Comparison of ENCODE assay signal across 20 mouse cellular contexts in the genomic region with DNA sequence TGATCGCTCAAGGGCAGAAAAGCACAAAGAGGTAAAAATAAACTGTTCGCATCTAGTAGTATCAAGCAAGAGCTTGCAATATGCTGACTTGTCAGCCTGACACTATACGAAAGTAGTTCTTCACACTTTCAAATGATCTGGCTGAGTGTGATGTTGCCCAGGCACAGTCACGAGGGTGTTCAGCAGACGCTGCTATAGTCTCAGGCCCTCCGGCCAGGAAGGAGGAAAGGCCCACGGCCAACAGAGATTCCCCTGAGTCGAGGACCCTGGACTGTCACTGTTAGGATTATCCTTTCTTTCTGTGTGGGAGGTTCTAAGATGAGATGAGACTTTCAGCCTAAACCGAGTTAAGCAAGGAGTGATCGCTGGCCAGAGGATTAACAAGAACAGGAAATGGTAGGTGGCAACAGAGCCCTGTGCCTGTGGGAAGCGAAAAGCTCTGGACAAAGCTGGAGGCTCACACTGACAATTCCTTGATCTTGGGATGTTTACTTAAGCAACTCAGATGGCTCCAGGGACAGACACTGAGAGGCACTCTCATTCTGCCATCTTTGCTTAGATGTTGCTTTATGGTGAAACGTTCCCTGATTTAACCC.
DNase-seq lines count a peak whose midpoint lies in the region; ATAC-seq and TF ChIP-seq lines count a peak whose summit lies in the region.
"Had no signal": no experiment of that assay in that cellular context is flagged by ENCODE, and none has a peak within 500 bp of the region (broad histone marks: within the 10 kb centered on the region; RNA-seq: fewer than 3 reads in every experiment).

No protein-coding gene starts in this region.

- no peaks in the 10 kb centered on the region for H3K27me3 ChIP-seq in forebrain, embryonic 16.5 days (replicated peaks; ENCODE audit: control insufficient read depth, insufficient read depth, low read length)
- H3K27me3 ChIP-seq in forebrain, embryonic 10.5 days (ENCODE audit: poor library complexity, severe bottlenecking): no peaks in the 10 kb centered on the region
- H3K27me3 ChIP-seq in stomach, postnatal 0 days (ENCODE audit: control insufficient read depth, insufficient read depth, low read length): no peaks in the 10 kb centered on the region
- H3K27me3 ChIP-seq: embryonic facial prominence, embryonic 13.5 days; midbrain, embryonic 15.5 days; Patski; stomach, embryonic 15.5 days had no signal

- no peaks in the 10 kb centered on the region for H3K36me3 ChIP-seq in forebrain, embryonic 16.5 days (ENCODE audit: control insufficient read depth, insufficient read depth)
- H3K36me3 ChIP-seq in forebrain, embryonic 10.5 days (replicated peaks): no peaks in the 10 kb centered on the region
- no peaks in the 10 kb centered on the region for H3K36me3 ChIP-seq in stomach, postnatal 0 days (ENCODE audit: control insufficient read depth, insufficient read depth, low read length)
- H3K36me3 ChIP-seq: embryonic facial prominence, embryonic 13.5 days; hindbrain, embryonic 10.5 days; midbrain, embryonic 15.5 days; stomach, embryonic 15.5 days had no signal

- peak; percentile 31; the same call in 1 of the 2 replicates for ATAC-seq in forebrain, embryonic 16.5 days
- ATAC-seq in stomach, postnatal 0 days (ENCODE audit: low FRiP score, low TSS enrichment): no peak
- ATAC-seq: inflammation-experienced regulatory T-cells, adult 6 months; midbrain, embryonic 15.5 days; Patski had no signal

- DNase-seq in forebrain, embryonic 10.5 days (ENCODE audit: extremely low spot score, low spot score): no peak
- DNase-seq in layer of hippocampus, adult 2 months (ENCODE audit: low spot score in 2 of 2): no peak
- no peak for DNase-seq in layer of hippocampus, adult 18-20 months (ENCODE audit: low spot score in 2 of 2)
- peak; percentile 37 for DNase-seq in fat pad, adult 2 months (ENCODE audit: extremely low read depth, low read depth, low spot score)
- DNase-seq in right cerebral cortex, postnatal 25 days: peak; percentile 29
- DNase-seq in ovary, postnatal 14 days (ENCODE audit: low spot score): no peak
- no peak for DNase-seq in stomach, postnatal 0 days (ENCODE audit: low spot score)
- DNase-seq: cerebellum, adult 11 months; cerebellum, postnatal 36 days; gastrocnemius, postnatal 36 days; kidney, adult 9 months; thymus, postnatal 25 days had no signal

- H3K4me2 ChIP-seq in forebrain, embryonic 16.5 days (ENCODE audit: low read length): no peak overlapping the region
- H3K4me2 ChIP-seq in stomach, postnatal 0 days (replicated peaks; ENCODE audit: low read depth): no peak overlapping the region
- H3K4me2 ChIP-seq: embryonic facial prominence, embryonic 13.5 days; liver, embryonic 11.5 days; midbrain, embryonic 15.5 days; stomach, embryonic 15.5 days had no signal

- no peak for TF ChIP-seq CTCF in layer of hippocampus, adult 2 months (conservative IDR thresholded peaks at IDR 0.05)
- no peak for TF ChIP-seq CTCF in stomach, postnatal 0 days (IDR thresholded peaks at IDR 0.05; ENCODE audit: low read depth)

- no peaks in the 10 kb centered on the region for H3K9me3 ChIP-seq in forebrain, embryonic 16.5 days (ENCODE audit: control insufficient read depth, low read length)
- H3K9me3 ChIP-seq in forebrain, embryonic 10.5 days: no peaks in the 10 kb centered on the region
- H3K9me3 ChIP-seq in stomach, postnatal 0 days (ENCODE audit: control insufficient read depth, low read length): no peaks in the 10 kb centered on the region
- H3K9me3 ChIP-seq: embryonic facial prominence, embryonic 13.5 days; hindbrain, embryonic 10.5 days; midbrain, embryonic 15.5 days; stomach, embryonic 15.5 days had no signal

- H3K4me3 ChIP-seq in forebrain, embryonic 16.5 days (replicated peaks; ENCODE audit: low read length): no peak overlapping the region
- no peak overlapping the region for H3K4me3 ChIP-seq in forebrain, embryonic 10.5 days
- H3K4me3 ChIP-seq in layer of hippocampus, adult 2 months: no peak overlapping the region
- H3K4me3 ChIP-seq in stomach, postnatal 0 days (ENCODE audit: low read depth, low read length): no peak overlapping the region
- H3K4me3 ChIP-seq: embryonic facial prominence, embryonic 13.5 days; hindbrain, embryonic 10.5 days; midbrain, embryonic 15.5 days; stomach, embryonic 15.5 days had no signal

- no peaks in the 10 kb centered on the region; the same call in 1 of the 2 replicates for H3K4me1 ChIP-seq in forebrain, embryonic 16.5 days (replicated peaks; ENCODE audit: control insufficient read depth, insufficient read depth, low read length)
- peaks cover 4% of the 10 kb centered on the region for H3K4me1 ChIP-seq in forebrain, embryonic 10.5 days
- H3K4me1 ChIP-seq in stomach, postnatal 0 days (replicated peaks; ENCODE audit: control insufficient read depth, insufficient read depth): no peaks in the 10 kb centered on the region
- H3K4me1 ChIP-seq: embryonic facial prominence, embryonic 13.5 days; midbrain, embryonic 15.5 days; stomach, embryonic 15.5 days had no signal

- H3K27ac ChIP-seq in forebrain, embryonic 16.5 days (ENCODE audit: low read length): no peak overlapping the region
- H3K27ac ChIP-seq in forebrain, embryonic 10.5 days: no peak overlapping the region
- H3K27ac ChIP-seq in layer of hippocampus, adult 2 months: peak overlapping the region; percentile 18; the same call in 1 of the 2 replicates
- H3K27ac ChIP-seq in stomach, postnatal 0 days (replicated peaks): no peak overlapping the region
- H3K27ac ChIP-seq: embryonic facial prominence, embryonic 13.5 days; hindbrain, embryonic 10.5 days; midbrain, embryonic 15.5 days; stomach, embryonic 15.5 days had no signal

- no peak overlapping the region for H3K9ac ChIP-seq in forebrain, embryonic 16.5 days (replicated peaks; ENCODE audit: low read depth, low read length)
- H3K9ac ChIP-seq in stomach, postnatal 0 days (ENCODE audit: low read length): no peak overlapping the region
- H3K9ac ChIP-seq: embryonic facial prominence, embryonic 13.5 days; midbrain, embryonic 15.5 days; stomach, embryonic 15.5 days had no signal

- WGBS in forebrain, embryonic 16.5 days: 60% methylated on average over 12 of the region's 12 CpGs
- 79% methylated on average over 12 of the region's 12 CpGs for WGBS in forebrain, embryonic 10.5 days
- WGBS in stomach, postnatal 0 days: 57% methylated on average over 12 of the region's 12 CpGs

- TF ChIP-seq EP300 in stomach, postnatal 0 days (optimal IDR thresholded peaks at IDR 0.05): no peak

Comparison
In these comparisons a context has a peak if more than half of its experiments do, and no peak if none do; other contexts are left out.
1. DNase-seq: peak in fat pad, adult 2 months (single experiment) and right cerebral cortex, postnatal 25 days (single experiment); none in forebrain, embryonic 10.5 days (single experiment), layer of hippocampus, adult 2 months (0 of 2), layer of hippocampus, adult 18-20 months (0 of 2), ovary, postnatal 14 days (single experiment) and stomach, postnatal 0 days (single experiment).